Mouse (Mus musculus) hindbrain, embryonic 10.5 days (tissue): ENCODE measurements around the gene Gm14410. TPM values are rescaled to one million over a fixed set of nuclear protein-coding genes. Genes with fewer than 3 reads are reported as not detected.
"Not testable (repeated sequence)": the region's sequence is repeated elsewhere in the genome, so short reads cannot be mapped to it uniquely, and the experiment has no call there.

Experiments used
- DNase-seq: peaks from one replicate; pipeline ENCODE4 v3.0.0-alpha.2; 2017; ENCODE audit warnings: low spot score
- H3K27ac ChIP-seq: fragments of 300-500 bp; sonication (generic); 2 replicates; pipeline ENCODE4 v1.5.1; 2016; ENCODE audit warnings: mild to moderate bottlenecking, moderate library complexity
- H3K27me3 ChIP-seq: fragments of 300-500 bp; sonication (generic); 2 replicates; pipeline ENCODE4 v1.6.1; 2016; ENCODE audit warnings: mild to moderate bottlenecking; ENCODE audit not compliant: poor library complexity, insufficient read depth, severe bottlenecking
- H3K36me3 ChIP-seq: fragments of 300-500 bp; sonication (generic); 2 replicates; pipeline ENCODE4 v1.6.1; 2016; ENCODE audit warnings: mild to moderate bottlenecking, moderate library complexity
- H3K4me1 ChIP-seq: fragments of 300-500 bp; sonication (generic); replicated peaks from 2 replicates; pipeline ENCODE4 v1.6.1; 2016; ENCODE audit warnings: mild to moderate bottlenecking
- H3K4me3 ChIP-seq: fragments of 300-500 bp; sonication (generic); 2 replicates; pipeline ENCODE4 v1.5.1; 2016; ENCODE audit warnings: mild to moderate bottlenecking, moderate library complexity
- H3K9me3 ChIP-seq: fragments of 300-500 bp; sonication (generic); 2 replicates; pipeline ENCODE4 v1.6.1; 2016; ENCODE audit warnings: mild to moderate bottlenecking, moderate library complexity
- WGBS: fragments of 180-500 bp; shearing (Covaris S2); methylation state at CpG from one replicate; pipeline ENCODE4 v1.1.7; 2016; 5-methylcytosine and 5-hydroxymethylcytosine counted together
- polyA plus RNA-seq: library from polyadenylated mRNA; unstranded; fragments of >200 nt; fragmentation: Nextera tagmentation; extraction: Ambion mirVana; gene quantifications from 2 replicates; pipeline ENCODE4 v1.2.1, GENCODE M21; 2016

Gm14410 gene
- polyA plus RNA-seq, result 24.3 and 24.8 TPM in 2 replicates

DNA sequence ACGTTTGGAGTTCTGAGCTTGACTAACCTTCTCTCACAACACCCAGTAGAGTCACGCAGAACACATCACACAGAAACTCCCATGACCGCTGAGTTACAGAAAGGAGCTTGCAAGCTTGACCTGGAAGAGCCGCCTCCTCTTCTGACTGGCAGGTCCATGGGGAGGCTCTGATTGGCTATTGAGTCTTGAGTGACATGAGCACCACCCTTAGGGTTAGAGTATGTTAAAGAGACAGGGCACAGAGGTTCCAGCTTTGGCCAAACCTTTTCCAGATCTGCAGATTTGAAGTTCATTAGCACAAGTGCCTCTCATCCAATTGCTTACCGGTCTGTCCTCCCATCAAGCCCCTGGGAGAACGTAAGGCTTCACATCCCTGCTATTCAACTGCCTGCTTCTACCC, at the start of gene Gm14410:
TSS of gene Gm14410 (minus strand) at position 81 of the 400 bp plus-strand sequence.
- H3K27ac ChIP-seq, H3K36me3 ChIP-seq, H3K4me1 ChIP-seq, H3K27me3 ChIP-seq, DNase-seq, H3K9me3 ChIP-seq: not testable (repeated sequence)
- peak within 1 kb of the TSS; percentile 47 for H3K4me3 ChIP-seq
- WGBS, result under 1% methylated on average over 6 of the region's 6 CpGs

GRCm38 (mm10) chr2:177247449-177247848, 41.2 kb upstream of the Gm14410 start:
- not testable (repeated sequence) for H3K27me3 ChIP-seq, H3K4me3 ChIP-seq, DNase-seq, H3K4me1 ChIP-seq, H3K9me3 ChIP-seq, H3K36me3 ChIP-seq, H3K27ac ChIP-seq
- WGBS, result 85% methylated on average over 2 of the region's 2 CpGs

DNA sequence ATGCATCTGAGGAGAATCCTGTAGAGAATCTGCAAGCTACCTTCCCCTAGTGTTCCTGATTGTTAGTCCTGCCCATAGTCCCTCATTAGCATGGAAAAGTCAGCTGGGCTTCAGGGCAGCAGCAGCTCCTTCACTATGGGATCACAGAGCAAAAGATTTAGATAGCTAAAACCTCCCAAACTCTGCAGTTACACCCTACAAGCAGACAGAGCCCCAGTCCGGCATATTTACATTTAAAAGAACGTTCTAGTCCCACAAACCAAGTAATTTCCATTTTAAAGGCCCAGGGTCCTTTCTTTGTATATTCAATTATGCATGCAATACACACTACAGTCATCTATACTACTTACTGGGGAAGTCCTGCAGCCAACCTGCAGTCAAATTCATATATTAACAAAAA, 24.2 kb upstream of the Gm14410 start:
- H3K9me3 ChIP-seq, H3K27me3 ChIP-seq, H3K36me3 ChIP-seq, H3K4me1 ChIP-seq, DNase-seq, H3K27ac ChIP-seq, H3K4me3 ChIP-seq: not testable (repeated sequence)
- WGBS, result 58% methylated on average over 2 of the region's 2 CpGs

DNA sequence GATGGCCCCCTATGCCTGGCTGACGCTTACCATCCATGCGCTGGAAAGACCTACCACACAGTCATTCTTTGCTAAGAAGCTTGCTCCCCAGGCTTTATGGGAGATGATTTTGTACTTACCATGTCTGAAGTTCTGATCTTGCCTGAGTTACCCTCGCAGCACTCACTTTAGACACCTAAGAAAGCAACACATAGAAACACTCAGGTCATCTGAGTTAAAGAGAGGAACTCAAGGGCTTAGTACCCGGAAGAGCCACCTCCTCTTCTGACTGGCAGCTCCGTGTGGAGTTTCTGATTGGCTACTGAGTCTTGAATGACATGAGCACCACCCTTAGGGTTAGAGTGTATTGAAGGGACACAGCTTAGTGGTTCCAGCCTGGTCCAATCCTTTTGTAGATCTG, 33.5 kb downstream of the Gm14410 start:
- not testable (repeated sequence) for H3K9me3 ChIP-seq, H3K27me3 ChIP-seq, H3K4me3 ChIP-seq, DNase-seq, H3K36me3 ChIP-seq, H3K27ac ChIP-seq, H3K4me1 ChIP-seq
- 85% methylated on average over 5 of the region's 5 CpGs for WGBS

Other genes starting within 250 kb of the Gm14410 start
- 7.3 and 10.3 TPM in 2 replicates for gene Gm14419, start 205.5 kb downstream of the Gm14410 start, polyA plus RNA-seq
- not detected in 2 replicates for gene Gm14401, start 132.1 kb downstream of the Gm14410 start, polyA plus RNA-seq
- not detected in 2 replicates for gene Gm14409, start 60.6 kb upstream of the Gm14410 start, polyA plus RNA-seq
- gene Gm14412, start 117.9 kb upstream of the Gm14410 start, polyA plus RNA-seq, result 0.09 and 0.14 TPM in 2 replicates
- gene Gm14418, start 191.9 kb upstream of the Gm14410 start, polyA plus RNA-seq, result 7.9 and 8.4 TPM in 2 replicates